Mouse (Mus musculus): ENCODE results near the gene Carm1. TPM values are rescaled to one million over a fixed set of nuclear protein-coding genes. Genes with fewer than 3 reads are reported as not detected.
A peak's percentile ranks its signal among the peaks of the same experiment; 100 is the strongest.

Carm1 gene
- polyA plus RNA-seq, 1 experiment = 67.0 TPM

DNA sequence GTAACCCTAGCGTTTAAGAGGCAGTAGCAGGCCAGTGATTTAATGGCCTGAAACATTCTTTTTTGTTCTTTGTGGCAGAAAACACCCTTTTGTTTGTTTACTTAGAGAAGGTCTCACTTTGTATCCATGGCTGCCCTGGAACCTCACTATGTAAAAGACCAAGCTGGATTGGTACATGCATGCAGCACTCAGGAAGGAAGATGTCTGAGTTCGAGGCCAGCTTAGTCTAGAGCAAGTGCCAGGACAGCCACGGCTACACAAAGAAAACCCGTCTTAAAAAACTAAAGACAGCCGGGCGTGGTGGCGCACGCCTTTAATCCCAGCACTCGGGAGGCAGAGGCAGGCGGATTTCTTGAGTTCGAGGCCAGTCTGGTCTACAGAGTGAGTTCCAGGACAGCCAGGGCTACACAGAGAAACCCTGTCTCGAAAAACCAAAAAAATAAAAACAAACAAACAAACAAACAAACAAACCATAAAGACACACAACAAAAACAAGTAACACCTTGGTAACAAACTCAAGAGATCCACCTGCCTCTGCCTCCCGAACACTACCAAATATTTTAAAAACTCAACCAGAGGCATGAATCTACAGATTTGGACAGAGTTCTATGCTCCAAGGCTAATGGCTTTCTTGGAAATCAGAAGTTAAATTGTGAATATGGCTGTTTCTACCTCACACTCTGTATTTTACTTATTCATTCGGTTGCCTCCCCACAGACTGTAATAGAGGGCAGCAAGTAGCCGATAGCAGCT lies 68.3 kb downstream of the Carm1 start:
- DNase-seq (ENCODE audit: low read depth) = no peak

DNA sequence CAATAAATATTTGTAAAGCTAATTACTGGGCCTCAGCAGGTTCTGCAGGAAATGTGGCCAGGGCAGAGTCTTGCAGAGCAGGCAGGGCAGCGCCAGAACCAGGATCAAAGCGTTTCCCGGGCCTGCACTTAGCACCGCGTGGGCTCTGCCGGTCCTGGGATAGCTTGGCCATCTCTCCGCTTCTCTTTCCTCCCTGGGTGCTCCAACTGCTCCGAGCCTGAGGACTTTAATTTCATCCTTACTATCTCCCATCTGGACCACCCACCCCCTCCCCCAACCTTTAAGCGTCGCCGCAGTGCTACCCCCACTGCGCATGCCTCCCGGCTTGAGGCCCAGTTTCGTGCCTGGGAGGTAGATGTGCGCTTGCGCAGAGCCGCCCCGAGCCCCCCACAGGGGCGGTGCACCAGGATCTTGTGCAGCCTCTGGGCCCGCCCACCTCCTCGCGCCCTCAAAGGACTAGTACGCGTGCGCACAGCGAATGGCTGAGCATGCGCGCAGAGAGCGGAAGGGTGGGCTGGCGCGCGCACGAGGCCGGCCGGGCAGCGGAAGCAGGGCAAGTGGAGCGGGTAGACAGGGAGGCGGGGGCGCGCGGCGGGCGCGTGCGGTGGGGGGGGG lies 69.0 kb downstream of the Carm1 start, which contains the start of gene Smarca4:
Gene Smarca4, plus strand, starts transcription at position 553 of the 615 bp plus-strand sequence.
- peak; percentile 70 for DNase-seq (ENCODE audit: low read depth)

DNA sequence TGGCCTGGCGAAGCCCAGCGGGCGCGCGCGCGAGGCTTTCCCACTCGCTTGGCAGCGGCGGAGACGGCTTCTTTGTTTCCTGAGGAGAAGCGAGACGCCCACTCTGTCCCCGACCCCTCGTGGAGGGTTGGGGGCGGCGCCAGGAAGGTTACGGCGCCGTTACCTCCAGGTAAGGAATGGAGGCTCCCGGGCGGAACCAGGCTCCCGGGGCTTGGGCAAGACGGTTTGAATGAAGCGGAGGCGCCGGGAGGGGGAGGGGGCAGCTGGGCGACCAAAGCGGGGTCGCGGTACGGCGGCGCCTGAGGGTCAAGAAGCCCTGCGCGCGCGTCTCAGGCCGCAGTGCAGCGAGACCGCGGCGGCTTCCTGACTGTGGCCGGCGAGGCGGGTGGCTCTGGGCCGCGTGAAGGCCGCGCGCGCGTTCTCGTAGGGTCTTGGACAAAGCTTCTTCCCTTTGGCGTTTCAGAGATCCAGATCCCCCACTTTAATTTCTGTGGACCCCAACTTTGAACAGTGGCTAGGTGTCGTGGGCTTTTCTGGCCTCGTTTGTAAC lies 69.6 kb downstream of the Carm1 start:
- no peak for DNase-seq (ENCODE audit: low read depth)

DNA sequence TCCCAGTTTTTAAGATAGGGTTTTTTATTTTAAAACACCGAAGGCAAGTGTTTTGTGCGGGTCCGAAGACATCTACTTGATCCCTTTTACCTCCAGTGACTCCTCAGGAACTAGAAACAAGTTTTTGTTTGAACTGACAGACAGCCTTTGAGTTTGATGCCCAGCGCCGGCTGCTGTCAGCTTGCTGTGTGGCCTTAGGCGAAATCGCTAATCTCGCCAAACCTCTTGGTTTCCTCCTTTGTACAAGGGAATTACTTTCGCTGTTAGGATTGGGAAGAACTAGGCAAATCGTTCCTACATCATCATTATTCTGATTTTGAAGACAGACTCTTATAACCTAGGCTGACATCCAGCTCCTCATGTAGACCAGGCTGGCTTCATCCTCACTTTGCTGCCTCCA lies 70.4 kb downstream of the Carm1 start:
- no peak for DNase-seq (ENCODE audit: low read depth)

DNA sequence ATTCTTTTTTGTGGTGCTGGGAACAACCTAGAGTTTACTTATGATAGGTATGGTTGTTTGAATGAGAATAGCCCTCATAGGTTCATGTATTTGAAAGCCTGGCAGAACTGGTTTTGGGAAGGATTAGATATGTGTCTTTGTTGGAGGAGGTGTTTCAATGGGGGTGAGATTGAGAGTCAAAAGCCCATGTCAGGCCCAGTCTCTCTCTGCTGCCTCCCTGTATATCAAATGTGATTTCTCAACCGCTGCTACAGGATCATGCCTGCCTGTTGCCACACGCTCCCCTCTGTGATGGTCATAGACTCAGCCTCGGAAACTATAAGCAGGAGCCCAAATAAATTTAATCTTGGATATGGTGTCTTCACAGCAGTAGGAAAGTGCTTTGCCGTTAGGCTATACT lies 73.5 kb downstream of the Carm1 start:
- DNase-seq (ENCODE audit: low read depth) = peak; percentile 60

DNA sequence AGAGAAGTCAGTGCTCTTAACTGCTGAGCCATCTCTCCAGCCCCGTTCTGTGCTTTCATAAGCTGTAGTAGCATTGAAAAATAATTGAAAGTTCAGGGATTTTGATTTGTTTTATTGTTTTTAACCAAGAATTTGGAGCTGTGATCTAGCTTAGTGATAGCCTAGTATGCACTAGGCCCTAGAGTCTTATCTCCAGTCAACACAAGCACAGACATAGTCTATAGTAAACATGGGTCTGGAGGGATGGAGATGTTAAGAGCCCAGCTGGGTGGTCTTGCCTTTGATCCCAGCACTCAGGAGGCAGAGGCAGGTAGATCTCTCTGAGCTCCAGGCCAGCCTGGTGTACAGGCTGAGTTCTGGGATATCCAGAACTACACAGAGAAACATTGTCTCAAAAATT lies 76.0 kb downstream of the Carm1 start:
- no peak for DNase-seq (ENCODE audit: low read depth)

DNA sequence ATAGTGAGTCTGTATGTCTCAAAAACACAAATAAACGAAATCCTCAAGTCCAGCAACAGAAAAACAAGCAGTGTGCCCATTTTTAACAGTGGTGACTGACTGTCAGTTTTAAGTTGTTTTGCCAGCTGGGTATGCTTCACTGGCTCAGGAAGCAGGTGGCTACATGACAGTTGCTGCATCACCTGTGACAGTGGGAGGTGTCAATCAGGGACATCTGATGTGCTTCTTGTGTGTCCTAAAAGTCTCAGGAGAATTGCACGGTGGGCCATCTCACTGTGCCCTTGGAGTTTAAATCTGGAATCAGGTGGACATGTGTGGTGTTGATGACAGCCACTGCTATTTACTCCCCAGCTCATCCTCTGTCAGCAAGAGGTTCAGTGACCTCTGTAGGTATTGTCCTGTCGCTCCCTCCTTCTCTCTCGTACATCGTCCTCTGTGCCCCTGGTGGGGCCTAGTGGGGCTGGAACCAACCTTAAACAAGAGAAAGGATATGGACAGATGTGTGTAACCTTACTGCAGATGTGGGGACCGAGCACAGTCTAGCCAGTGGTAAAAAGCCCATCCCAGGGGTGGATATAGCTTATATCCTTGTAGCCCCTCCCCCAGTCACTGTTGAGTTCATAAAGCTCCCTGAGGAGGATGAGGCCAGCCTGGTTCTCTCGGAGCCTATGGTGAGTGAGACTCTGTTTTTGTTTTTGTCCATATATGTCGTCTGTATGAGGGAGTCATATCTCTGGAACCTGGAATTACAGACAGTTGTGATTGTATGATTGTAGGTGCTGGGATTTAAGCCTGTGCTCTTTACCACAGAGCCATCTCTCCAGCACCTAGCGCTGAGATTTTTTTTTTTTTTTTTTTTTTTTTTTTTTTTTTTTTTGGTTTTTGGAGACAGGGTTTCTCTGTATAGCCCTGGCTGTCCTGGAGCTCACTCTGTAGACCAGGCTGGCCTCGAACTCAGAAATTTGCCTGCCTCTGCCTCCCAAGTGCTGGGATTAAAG lies 78.9 kb downstream of the Carm1 start:
- no peak for DNase-seq (ENCODE audit: low read depth)

DNA sequence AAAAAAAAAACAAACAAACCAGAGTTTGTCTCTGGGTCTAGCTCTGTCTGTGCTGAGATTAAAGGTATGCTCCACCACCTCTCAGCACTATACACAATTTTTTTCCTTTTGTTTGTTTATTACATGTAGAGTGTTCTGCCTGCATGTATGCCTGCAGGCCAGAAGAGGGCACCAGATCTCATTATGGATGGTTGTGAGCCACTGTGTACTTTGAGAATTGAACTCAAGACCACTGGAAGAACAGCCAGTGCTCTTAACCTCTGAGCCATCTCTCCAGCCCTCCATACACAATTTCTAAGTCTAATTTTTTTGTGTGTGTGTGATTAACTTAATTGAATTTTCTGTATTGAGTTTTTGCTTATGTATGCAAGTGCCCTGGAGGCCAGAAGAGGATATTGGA lies 79.9 kb downstream of the Carm1 start:
- DNase-seq (ENCODE audit: low read depth) = no peak

DNA sequence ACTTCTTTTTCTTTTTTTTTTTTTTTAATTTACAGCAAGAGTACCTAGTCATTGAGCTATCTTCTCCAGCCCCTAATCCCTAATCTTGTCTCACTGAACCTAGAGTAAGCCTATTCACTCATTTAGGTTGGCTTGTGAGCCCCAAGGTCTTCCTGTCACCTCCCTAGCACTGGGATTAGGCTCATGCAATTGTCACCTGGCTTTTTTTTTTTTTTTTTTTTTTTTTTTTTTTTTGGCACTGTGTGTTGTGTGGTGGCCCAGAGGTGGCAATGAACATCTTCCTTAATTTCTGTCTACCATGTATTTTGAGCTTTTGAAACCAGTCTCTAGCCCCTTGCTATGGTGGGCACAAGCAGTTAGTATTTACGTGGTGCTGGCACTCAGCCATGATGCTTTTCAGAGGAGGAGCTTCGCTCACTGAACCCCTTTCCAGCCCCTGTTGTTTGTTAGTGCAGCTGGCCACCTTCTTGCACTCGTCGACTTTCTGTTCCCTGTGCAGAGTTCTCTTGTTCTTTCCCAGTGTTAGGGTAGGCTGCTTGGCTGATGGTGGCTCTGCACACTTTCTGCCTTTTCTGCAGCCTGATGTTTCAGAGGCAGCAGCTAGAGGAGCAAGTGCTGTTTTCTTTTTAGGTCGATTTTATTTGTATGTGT lies 80.6 kb downstream of the Carm1 start:
- no peak for DNase-seq (ENCODE audit: low read depth)

DNA sequence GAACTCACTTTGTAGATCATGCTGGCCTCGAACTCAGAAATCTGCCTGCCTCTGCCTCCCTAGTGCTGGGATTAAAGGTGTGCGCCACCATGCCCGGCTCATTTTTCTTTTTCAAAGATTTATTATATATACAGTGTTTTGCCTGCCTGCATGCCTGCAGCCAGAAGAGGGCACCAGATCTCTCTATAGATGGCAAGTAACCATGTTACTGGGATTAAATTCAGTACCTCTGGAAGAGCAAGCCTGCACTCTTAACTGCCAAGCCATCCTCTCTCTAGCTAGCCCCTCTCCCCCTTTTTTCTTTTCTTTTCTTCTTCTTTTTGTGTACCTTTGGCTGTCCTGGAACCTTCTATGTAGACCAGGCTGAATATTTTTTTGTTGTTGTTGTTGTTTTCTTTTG lies 84.0 kb downstream of the Carm1 start:
- DNase-seq (ENCODE audit: low read depth) = no peak

DNA sequence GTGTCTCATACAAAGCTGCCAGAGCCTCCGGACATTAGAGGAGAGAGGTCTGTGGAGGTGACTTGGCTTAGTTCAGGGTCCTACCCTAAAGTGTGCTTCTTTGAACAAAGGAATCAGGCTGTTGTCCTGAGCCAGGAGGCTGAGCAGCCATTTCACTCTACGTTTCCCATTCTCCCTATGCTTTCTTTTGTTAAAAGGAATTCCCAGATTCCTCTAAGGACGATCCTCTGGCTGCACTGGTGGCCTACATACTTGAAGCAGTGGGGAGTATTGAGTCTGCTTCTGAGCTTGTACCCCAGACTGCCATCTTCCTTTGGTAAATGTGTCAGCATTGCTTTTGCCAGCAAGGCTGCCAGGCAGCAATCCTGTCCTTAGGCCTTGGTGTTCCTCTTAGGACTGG lies 86.4 kb downstream of the Carm1 start:
- no peak for DNase-seq (ENCODE audit: low read depth)

DNA sequence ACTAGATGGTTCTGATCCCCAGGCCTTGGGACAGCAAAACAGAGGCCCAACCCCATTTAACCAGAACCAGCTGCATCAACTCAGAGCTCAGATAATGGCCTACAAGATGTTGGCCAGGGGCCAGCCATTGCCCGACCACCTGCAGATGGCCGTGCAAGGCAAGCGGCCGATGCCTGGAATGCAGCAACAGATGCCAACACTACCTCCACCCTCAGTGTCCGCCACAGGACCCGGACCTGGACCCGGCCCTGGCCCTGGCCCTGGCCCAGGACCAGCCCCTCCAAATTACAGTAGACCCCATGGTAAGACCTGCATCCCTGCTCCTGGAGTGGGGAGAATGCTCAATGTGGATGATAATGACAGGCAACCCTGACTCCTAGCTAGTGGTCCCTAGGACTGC lies 88.9 kb downstream of the Carm1 start:
- no peak for DNase-seq (ENCODE audit: low read depth)

DNA sequence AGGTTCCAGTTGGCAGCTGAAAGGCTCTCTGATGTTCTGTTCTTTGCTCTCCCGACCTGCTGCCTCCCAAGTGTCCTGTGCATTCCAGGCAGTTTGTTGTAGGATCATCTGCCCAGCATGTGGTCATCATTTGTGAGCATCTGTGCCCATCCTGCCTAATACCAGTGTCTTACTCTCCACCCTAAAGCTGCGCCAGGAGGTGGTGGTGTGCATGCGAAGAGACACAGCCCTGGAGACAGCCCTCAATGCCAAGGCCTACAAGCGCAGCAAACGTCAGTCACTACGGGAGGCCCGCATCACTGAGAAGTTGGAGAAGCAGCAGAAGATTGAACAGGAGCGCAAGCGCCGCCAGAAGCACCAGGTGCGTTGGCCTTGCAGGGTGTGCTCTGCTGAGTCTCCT lies 92.3 kb downstream of the Carm1 start:
- DNase-seq (ENCODE audit: low read depth) = no peak

Other genes starting within 250 kb of the Carm1 start
- gene Ap1m2, start 234.6 kb upstream of the Carm1 start, polyA plus RNA-seq (2012; rRNA removed) = 92.6 and 101 TPM in 2 replicates
- gene Slc44a2, start 226.2 kb upstream of the Carm1 start, polyA plus RNA-seq (2012; rRNA removed) = 51.7 and 61.5 TPM in 2 replicates
- 44.2 and 47.5 TPM in 2 replicates for gene Ilf3, start 179.0 kb upstream of the Carm1 start, polyA plus RNA-seq (2012; rRNA removed)
- gene Qtrt1, start 135.1 kb upstream of the Carm1 start, polyA plus RNA-seq (2012; rRNA removed) = 15.1 and 19.6 TPM in 2 replicates
- 81.3 and 90.0 TPM in 2 replicates for gene Dnm2, start 122.0 kb upstream of the Carm1 start, polyA plus RNA-seq (2012; rRNA removed)
- gene Tmed1, start 36.6 kb upstream of the Carm1 start, polyA plus RNA-seq (2012; rRNA removed) = 32.8 and 41.3 TPM in 2 replicates
- 3.4 and 3.5 TPM in 2 replicates for gene AB124611, start 20.7 kb upstream of the Carm1 start, polyA plus RNA-seq (2012; rRNA removed)
- gene Timm29, start 45.8 kb downstream of the Carm1 start, polyA plus RNA-seq (2012; rRNA removed) = 28.3 and 35.8 TPM in 2 replicates
- gene Yipf2, start 45.9 kb downstream of the Carm1 start, polyA plus RNA-seq (2012; rRNA removed) = 95.2 and 112 TPM in 2 replicates
- gene Smarca4, start 69.3 kb downstream of the Carm1 start, polyA plus RNA-seq (2012; rRNA removed) = 38.3 and 46.2 TPM in 2 replicates
- gene Ldlr, start 176.6 kb downstream of the Carm1 start, polyA plus RNA-seq (2012; rRNA removed) = 42.1 and 42.8 TPM in 2 replicates
- gene Spc24, start 213.4 kb downstream of the Carm1 start, polyA plus RNA-seq (2012; rRNA removed) = 1.6 and 2.7 TPM in 2 replicates

Data from gonadal fat pad, adult 2 months (tissue).